Mouse (Mus musculus): ENCODE data around the gene Pla1a. TPM values are rescaled to one million over a fixed set of nuclear protein-coding genes. Genes with fewer than 3 reads are reported as not detected.

The Pla1a gene
- polyA plus RNA-seq, 1 experiment from 2014 or later, result 49.8 TPM

- ATAC-seq, result no peak
- peak overlapping the region; percentile 33 for H3K4me3 ChIP-seq (ENCODE audit: low read depth, low read length)
- peaks cover 18% of the 10 kb centered on the region for H3K4me1 ChIP-seq (ENCODE audit: insufficient read depth)
- H3K36me3 ChIP-seq (replicated peaks; ENCODE audit: insufficient read depth, low read length), result no peaks in the 10 kb centered on the region
- H3K27ac ChIP-seq (ENCODE audit: low read depth), result peak overlapping the region; percentile 26; the same call in 1 of the 2 replicates
- no peaks in the 10 kb centered on the region for H3K9me3 ChIP-seq (ENCODE audit: low read length)
- TF ChIP-seq EP300 (IDR thresholded peaks at IDR 0.05; ENCODE audit: low read depth), result no peak
- no peak for TF ChIP-seq CTCF (IDR thresholded peaks at IDR 0.05; ENCODE audit: low read depth)
- H3K9ac ChIP-seq (replicated peaks), result peak overlapping the region; percentile 54
- 32% methylated on average over 13 of the region's 13 CpGs for WGBS (ENCODE audit: insufficient replicate concordance)
- H3K4me2 ChIP-seq (ENCODE audit: low read depth, low read length), result peak overlapping the region; percentile 61
- H3K27me3 ChIP-seq (ENCODE audit: insufficient read depth, low read length), result no peaks in the 10 kb centered on the region
- DNase-seq, result no peak
Observed at GRCm38 (mm10) chr16:38431446-38432185, 1.3 kb downstream of the Pla1a start.

- DNase-seq, result no peak
- Histone ChIP-seq H3K27ac (ENCODE audit: low read depth) (no peak overlapping the region), H3K4me1 (ENCODE audit: insufficient read depth) (peaks cover 2% of the 10 kb centered on the region; the same call in 1 of the 2 replicates), H3K4me2 (ENCODE audit: low read depth, low read length) (no peak overlapping the region), H3K9ac (replicated peaks) (no peak overlapping the region), H3K9me3 (ENCODE audit: low read length) (no peaks in the 10 kb centered on the region), H3K27me3 (ENCODE audit: insufficient read depth, low read length) (no peaks in the 10 kb centered on the region), H3K4me3 (ENCODE audit: low read depth, low read length) (no peak overlapping the region), H3K36me3 (replicated peaks; ENCODE audit: insufficient read depth, low read length) (no peaks in the 10 kb centered on the region)
- no peak for ATAC-seq
- TF ChIP-seq CTCF (IDR thresholded peaks at IDR 0.05; ENCODE audit: low read depth) (no peak), EP300 (IDR thresholded peaks at IDR 0.05; ENCODE audit: low read depth) (no peak)
- WGBS (ENCODE audit: insufficient replicate concordance), result 90% methylated on average over 1 of the region's 1 CpGs
Observed at GRCm38 (mm10) chr16:38425799-38426198, 7.1 kb downstream of the Pla1a start.

DNA sequence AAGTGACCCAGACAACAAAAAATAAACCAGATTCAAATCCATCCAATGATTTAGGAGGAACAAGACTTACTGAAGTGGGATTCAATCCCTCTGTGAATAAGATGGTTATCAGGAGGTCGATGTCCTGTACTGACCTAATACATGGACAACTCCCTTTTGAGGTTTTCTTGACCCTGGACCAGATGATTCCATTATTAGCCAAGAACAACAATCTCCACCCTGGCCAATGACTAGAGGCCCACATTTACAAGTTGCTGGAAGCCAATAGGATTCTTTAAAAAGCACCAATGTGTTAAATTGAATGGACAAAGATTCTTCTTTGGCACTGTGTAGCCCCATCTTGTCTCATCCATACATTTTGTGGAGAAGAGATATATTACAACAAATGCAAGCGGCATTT is 7.6 kb downstream of the Pla1a start:
- Histone ChIP-seq H3K4me2 (ENCODE audit: low read depth, low read length) (no peak overlapping the region), H3K4me3 (ENCODE audit: low read depth, low read length) (no peak overlapping the region), H3K27ac (ENCODE audit: low read depth) (no peak overlapping the region), H3K27me3 (ENCODE audit: insufficient read depth, low read length) (no peaks in the 10 kb centered on the region), H3K9ac (replicated peaks) (no peak overlapping the region), H3K9me3 (ENCODE audit: low read length) (no peaks in the 10 kb centered on the region), H3K4me1 (ENCODE audit: insufficient read depth) (no peaks in the 10 kb centered on the region), H3K36me3 (replicated peaks; ENCODE audit: insufficient read depth, low read length) (no peaks in the 10 kb centered on the region)
- ATAC-seq (no peak), DNase-seq (no peak)
- TF ChIP-seq EP300 (IDR thresholded peaks at IDR 0.05; ENCODE audit: low read depth) (no peak), CTCF (IDR thresholded peaks at IDR 0.05; ENCODE audit: low read depth) (no peak)
- 67% methylated on average over 2 of the region's 2 CpGs for WGBS (ENCODE audit: insufficient replicate concordance)

GRCm38 (mm10) chr16:38414953-38415352 is 18.0 kb downstream of the Pla1a start:
- TF ChIP-seq EP300 (IDR thresholded peaks at IDR 0.05; ENCODE audit: low read depth) (no peak), CTCF (IDR thresholded peaks at IDR 0.05; ENCODE audit: low read depth) (no peak)

DNA sequence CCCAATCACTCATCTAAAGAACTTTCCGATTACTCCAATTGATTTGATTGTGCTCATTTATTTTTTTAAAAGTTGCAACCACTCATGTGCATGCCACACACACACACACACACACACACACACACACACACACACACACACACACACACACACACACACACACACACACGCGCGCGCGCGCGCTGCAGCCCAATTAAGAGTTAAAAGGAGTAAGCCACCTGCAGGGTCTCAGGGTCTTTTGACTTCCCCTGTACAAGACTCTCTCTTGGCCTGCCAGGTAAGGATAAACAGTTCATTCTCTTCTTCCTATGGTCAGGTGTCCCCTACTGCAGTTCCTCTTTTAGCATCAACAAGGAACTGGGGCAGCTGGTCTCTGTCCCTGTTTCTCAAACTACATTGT is 24.5 kb downstream of the Pla1a start:
- 0 out of 2 replicates have a peak, but pooled peaks cover 8% of the 10 kb centered on the region for H3K36me3 ChIP-seq (replicated peaks; ENCODE audit: insufficient read depth, low read length)
- H3K9ac ChIP-seq (replicated peaks), result no peak overlapping the region
- H3K27me3 ChIP-seq (ENCODE audit: insufficient read depth, low read length), result no peaks in the 10 kb centered on the region
- H3K4me1 ChIP-seq (ENCODE audit: insufficient read depth), result peaks cover 5% of the 10 kb centered on the region; the same call in 1 of the 2 replicates
- WGBS (ENCODE audit: insufficient replicate concordance), result 96% methylated on average over 8 of the region's 8 CpGs
- no peak overlapping the region for H3K4me3 ChIP-seq (ENCODE audit: low read depth, low read length)
- TF ChIP-seq CTCF (IDR thresholded peaks at IDR 0.05; ENCODE audit: low read depth), result no peak
- no peak for TF ChIP-seq EP300 (IDR thresholded peaks at IDR 0.05; ENCODE audit: low read depth)
- ATAC-seq, result no peak
- no peak overlapping the region for H3K27ac ChIP-seq (ENCODE audit: low read depth)
- no peak for DNase-seq
- H3K4me2 ChIP-seq (ENCODE audit: low read depth, low read length), result no peak overlapping the region
- no peaks in the 10 kb centered on the region for H3K9me3 ChIP-seq (ENCODE audit: low read length)

More at GRCm38 (mm10) chr16:38414953-38415352, 18.0 kb downstream of the Pla1a start:
- no peak for DNase-seq
- ATAC-seq, result no peak
- H3K27ac ChIP-seq (ENCODE audit: low read depth), result no peak overlapping the region
- H3K9ac ChIP-seq (replicated peaks), result no peak overlapping the region
- H3K27me3 ChIP-seq (ENCODE audit: insufficient read depth, low read length), result no peaks in the 10 kb centered on the region
- H3K4me1 ChIP-seq (ENCODE audit: insufficient read depth), result no peaks in the 10 kb centered on the region
- H3K9me3 ChIP-seq (ENCODE audit: low read length), result no peaks in the 10 kb centered on the region
- 71% methylated on average over 7 of the region's 7 CpGs for WGBS (ENCODE audit: insufficient replicate concordance)
- no peak overlapping the region for H3K4me3 ChIP-seq (ENCODE audit: low read depth, low read length)
- no peak overlapping the region for H3K4me2 ChIP-seq (ENCODE audit: low read depth, low read length)
- no peaks in the 10 kb centered on the region for H3K36me3 ChIP-seq (replicated peaks; ENCODE audit: insufficient read depth, low read length)

DNA sequence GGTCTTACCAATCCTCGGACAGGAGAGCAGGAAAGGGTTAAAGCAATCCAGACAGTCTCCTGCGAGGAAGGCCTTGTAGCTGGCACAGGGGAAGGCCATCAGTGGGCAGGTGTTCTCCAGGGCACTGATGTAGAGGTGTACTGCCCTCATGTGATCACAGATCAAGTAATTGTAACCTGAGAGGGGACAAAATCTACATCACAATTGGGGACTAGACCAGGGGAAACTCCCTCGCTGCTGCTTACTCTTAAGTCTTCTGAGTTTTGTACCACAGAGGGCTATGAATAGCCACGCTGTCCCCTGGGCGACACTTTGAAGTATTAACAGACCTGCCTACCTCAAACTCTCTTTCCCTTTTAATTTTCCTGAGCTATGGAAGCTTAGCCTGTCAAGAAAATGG is 25.4 kb downstream of the Pla1a start:
- WGBS (ENCODE audit: insufficient replicate concordance), result 57% methylated on average over 5 of the region's 5 CpGs
- Histone ChIP-seq H3K36me3 (replicated peaks; ENCODE audit: insufficient read depth, low read length) (0 out of 2 replicates have a peak, but pooled peaks cover 8% of the 10 kb centered on the region), H3K27me3 (ENCODE audit: insufficient read depth, low read length) (no peaks in the 10 kb centered on the region), H3K4me1 (ENCODE audit: insufficient read depth) (peaks cover 5% of the 10 kb centered on the region; the same call in 1 of the 2 replicates), H3K9ac (replicated peaks) (no peak overlapping the region), H3K9me3 (ENCODE audit: low read length) (no peaks in the 10 kb centered on the region), H3K27ac (ENCODE audit: low read depth) (no peak overlapping the region), H3K4me2 (ENCODE audit: low read depth, low read length) (no peak overlapping the region), H3K4me3 (ENCODE audit: low read depth, low read length) (no peak overlapping the region)
- no peak for TF ChIP-seq EP300 (IDR thresholded peaks at IDR 0.05; ENCODE audit: low read depth)
- DNase-seq (no peak), ATAC-seq (no peak)

Measured in liver, postnatal 0 days (tissue).